Mouse (Mus musculus) spleen, adult 2 months (tissue): ENCODE data around the gene Dnah2.

ENCODE experiments used
- CTCF ChIP-seq: fragments of 200-500 bp; IDR thresholded peaks from 2 replicates; pipeline ENCODE4 v1.5.1; 2011; ENCODE audit warnings: mild to moderate bottlenecking, inconsistent platforms; ENCODE audit not compliant: insufficient read depth, insufficient read length, insufficient replicate concordance; ENCODE audit errors: extremely low read depth
- POLR2A ChIP-seq: fragments of 200-500 bp; IDR thresholded peaks from 2 replicates; pipeline ENCODE4 v1.6.1; 2011; ENCODE audit warnings: low read depth, low read length, inconsistent platforms

- TF ChIP-seq CTCF (peak; percentile 37; the same call in 1 of the 2 replicates), POLR2A (no peak)
Measured at GRCm38 (mm10) chr11:69390400-69391034, 158.4 kb downstream of the Dnah2 start.
